Mouse (Mus musculus) common myeloid progenitor, adult 5-6 weeks (primary cell): ENCODE data around the gene Zfp710. TPM values are rescaled to one million over a fixed set of nuclear protein-coding genes. Genes with fewer than 3 reads are reported as not detected.
"Not testable (repeated sequence)": the region's sequence is repeated elsewhere in the genome, so short reads cannot be mapped to it uniquely, and the experiment has no call there.

Source experiments
- ATAC-seq: replicated peaks from 2 replicates; pipeline ENCODE4 v1.8.0; 2016; ENCODE audit warnings: low read depth, mild to moderate bottlenecking, moderate TSS enrichment, inconsistent platforms; ENCODE audit not compliant: poor library complexity, severe bottlenecking
- total RNA-seq: library from RNA; stranded (forward); fragments of 200-1000, 187-1606 nt; gene quantifications from 2 replicates; pipeline ENCODE4 v1.2.3, GENCODE M21; 2017

The Zfp710 gene
- total RNA-seq, 1 experiment from 2014 or later: 17.8 TPM

GRCm38 (mm10) chr7:80103335-80103734 lies 78.7 kb downstream of the Zfp710 start:
- no peak for ATAC-seq

- ATAC-seq: no peak
Measured at GRCm38 (mm10) chr7:80105637-80106390, 81.2 kb downstream of the Zfp710 start.

DNA sequence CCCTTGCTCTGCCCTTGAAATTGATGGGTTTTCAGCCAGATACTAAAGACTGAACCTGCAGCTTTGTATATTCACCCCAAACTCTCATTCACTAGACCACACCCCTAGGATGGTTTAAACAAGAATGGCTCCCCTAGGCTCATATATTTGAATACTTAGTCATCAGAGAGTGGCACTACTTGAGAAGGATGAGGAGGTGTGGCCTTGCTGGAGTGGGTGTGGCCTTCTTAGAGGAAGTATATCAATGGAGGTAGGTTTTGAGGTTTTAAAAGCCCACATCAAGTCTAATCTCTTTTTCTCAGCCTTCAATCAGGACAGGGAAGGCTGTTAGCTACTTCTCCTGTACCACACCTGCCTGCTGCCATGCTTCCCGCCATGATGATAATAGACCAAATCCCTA lies 81.8 kb downstream of the Zfp710 start:
- ATAC-seq: no peak

- ATAC-seq: no peak
Measured at GRCm38 (mm10) chr7:80111066-80112045, 86.7 kb downstream of the Zfp710 start.

DNA sequence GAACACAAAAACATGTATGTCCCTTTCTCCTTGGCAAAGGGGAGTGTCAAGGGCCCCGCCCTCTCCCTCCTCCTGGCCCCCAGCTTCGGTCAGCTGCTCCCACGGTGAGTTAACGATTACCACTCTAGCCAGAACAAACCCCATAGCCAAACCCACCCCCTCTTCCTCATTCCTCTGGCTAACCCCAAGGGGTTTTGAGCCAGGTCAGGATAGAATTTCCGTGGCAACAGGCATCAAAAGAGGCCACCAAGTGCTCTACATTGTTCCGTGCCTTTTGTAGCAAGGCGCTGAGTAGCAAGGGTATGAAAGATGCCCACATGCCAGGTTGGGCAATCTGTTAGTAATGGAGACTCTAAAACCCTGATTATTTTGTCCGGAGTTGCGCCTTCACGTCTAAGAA lies 89.4 kb downstream of the Zfp710 start:
- peak; percentile 6; the same call in 1 of the 2 replicates for ATAC-seq

DNA sequence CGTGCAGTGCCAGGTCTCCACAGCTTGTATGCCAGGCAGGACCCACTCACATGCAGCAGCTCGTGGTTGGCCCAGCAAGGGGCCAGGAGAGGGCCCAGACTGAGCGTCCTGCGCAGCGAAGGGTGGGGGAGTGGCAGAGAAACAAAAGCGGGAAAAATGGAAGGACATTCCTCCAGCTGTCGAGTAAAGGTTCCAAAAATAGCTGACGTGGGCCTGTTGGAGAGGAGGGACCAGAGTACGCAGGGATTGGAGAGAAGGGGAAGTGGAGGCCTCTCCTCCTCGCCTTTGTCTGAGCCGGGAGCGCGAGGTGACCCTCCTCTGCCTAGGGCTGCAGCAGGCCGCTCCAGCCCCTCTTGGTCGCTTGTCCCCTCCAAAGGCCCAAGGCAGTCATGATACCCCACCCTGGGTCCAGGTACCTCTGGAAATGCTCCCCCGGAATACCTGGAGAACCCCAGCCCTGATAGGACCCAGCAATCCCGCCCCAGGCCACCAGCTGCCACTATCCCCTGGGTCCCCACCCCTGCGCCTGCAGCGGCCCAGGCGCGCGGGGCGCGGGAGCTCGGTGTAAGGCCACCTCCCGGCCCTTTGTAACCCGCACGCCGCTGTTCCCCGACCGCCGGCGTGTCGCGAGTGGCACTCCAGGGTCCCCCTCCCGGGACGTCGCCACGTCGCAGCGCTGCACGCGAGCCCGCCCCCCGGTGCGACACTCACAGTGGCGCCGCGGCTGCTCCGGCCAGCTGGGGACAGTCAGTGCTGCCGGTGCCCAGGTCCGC lies 90.0 kb downstream of the Zfp710 start:
- peak; percentile 59 for ATAC-seq

GRCm38 (mm10) chr7:80115224-80115590 lies 90.6 kb downstream of the Zfp710 start, which contains the start of gene Idh2:
TSS of gene Idh2 (minus strand) at chr7:80115392.
- ATAC-seq: peak; percentile 91

GRCm38 (mm10) chr7:80116158-80116557 lies 91.5 kb downstream of the Zfp710 start:
- ATAC-seq: no peak

DNA sequence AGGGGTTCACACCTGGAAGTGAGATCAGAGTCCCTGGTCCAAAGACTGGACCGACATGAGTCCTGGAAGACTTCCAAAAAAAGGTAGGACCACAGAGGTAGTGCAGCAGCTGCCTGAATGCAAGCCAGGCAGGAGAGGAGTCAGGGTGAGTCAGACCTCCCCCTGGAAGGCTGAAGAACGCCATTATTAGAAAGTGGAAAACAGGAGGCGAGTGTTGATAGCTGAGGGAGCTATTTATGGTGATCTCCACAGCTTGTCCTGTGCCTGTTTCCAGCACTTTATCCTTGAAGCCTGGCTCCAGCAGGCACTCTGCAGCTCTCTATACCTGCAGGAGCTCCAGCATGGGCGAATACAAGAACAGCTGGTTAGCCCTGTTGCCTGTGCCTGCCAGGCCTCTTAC lies 94.6 kb downstream of the Zfp710 start:
- no peak for ATAC-seq

GRCm38 (mm10) chr7:80121083-80121482 lies 96.5 kb downstream of the Zfp710 start:
- no peak for ATAC-seq

- ATAC-seq: peak; percentile 85
Measured at GRCm38 (mm10) chr7:80123115-80123514, 98.5 kb downstream of the Zfp710 start.

GRCm38 (mm10) chr7:80123672-80124071 lies 99.1 kb downstream of the Zfp710 start:
- ATAC-seq: 0 out of 2 replicates have a peak, but pooled peaks have one; percentile 3

DNA sequence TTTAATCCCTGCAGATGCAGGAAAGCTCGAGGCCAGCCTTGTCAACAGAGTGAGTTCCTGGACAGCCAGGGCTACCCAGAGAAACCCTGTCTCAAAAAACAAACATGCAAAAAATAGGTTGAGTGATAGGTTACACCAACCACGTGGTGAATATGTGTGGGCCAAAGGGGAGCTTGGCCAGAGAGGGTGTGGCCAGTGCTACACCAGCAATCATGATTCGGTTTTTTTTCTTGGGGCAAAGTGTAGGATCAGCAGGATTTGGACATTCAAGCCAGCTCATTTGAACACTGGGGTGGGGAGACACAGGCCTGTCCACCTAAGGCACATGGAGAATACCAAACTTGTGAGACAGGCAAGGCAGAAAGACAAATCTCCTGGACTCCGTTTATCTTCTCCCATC lies 104.7 kb downstream of the Zfp710 start:
- ATAC-seq: no peak

DNA sequence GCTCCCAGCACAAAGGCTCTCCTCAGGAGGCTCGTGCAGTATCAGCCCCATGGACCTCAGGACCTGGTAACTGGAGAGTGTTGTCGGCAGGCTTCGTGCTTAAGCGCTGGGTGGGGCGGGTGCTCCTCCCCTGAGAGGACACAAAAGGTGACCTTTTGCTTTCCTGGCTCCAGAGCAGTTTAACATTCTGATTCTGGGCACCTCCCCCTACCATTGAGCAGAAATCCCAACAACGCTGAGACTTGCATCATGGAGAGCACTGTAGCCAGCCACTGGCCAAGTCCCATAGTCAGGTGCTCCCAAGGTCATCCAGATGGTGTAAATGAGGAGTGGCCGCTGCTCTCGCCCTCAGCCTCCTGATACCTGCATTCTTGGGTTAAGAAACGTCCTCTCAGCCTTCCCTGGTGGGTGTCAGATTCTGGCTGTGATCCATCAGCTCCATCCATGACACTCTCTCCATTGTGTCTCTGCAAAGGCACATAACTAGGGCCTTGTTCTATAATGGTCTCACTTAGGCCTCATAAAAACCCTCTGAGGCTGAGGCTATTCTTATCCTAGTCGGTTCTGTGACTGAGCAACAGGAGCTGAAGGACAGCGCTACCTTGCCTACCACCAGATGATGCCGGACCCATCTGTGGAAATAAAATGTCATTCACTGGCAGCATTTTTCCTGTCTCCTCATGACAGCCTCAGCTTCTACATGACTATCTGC lies 105.9 kb downstream of the Zfp710 start:
- no peak for ATAC-seq

GRCm38 (mm10) chr7:80131315-80131714 lies 106.7 kb downstream of the Zfp710 start:
- not testable (repeated sequence) for ATAC-seq

DNA sequence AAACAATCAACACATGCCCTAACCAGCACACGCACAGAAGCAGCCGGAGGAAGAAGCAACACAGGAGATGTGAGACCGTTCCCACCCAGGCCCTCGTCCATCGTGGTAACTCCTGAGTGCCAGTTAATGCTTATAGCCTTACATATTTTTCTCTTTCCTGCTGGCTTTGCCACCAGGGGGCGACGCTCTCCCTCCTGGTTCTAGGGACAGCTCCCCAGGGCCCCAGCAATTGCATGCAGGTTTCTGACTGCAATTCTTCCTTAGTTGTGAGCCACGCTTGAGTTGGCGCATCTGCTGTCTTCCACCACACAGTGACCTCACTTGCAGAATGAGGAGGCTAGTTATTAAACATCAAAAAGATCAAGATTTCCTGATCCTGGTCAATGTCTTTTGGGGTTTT lies 107.9 kb downstream of the Zfp710 start:
- ATAC-seq: peak; percentile 81

- no peak for ATAC-seq
Measured at GRCm38 (mm10) chr7:80134454-80135172, 110.0 kb downstream of the Zfp710 start.

- ATAC-seq: no peak
Measured at GRCm38 (mm10) chr7:80135173-80135532, 110.5 kb downstream of the Zfp710 start.

DNA sequence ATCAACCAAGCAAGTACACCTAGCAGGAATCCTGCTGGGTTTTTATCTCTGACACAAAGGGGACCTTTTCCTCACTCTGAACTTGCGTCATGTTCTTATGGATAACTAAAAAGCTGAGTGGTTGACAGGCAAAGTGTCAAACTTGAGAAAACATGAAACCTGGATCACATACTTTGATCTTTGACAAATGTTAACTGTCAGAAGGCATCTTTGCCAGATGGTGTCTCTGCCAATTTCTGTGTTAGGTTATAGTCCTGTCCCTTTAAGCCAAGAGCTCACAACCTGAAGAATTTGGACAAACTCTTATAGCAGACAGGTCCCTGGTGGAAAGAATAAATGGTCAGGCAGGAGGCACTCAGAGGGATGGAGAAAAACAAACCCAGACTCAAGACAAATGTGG lies 113.8 kb downstream of the Zfp710 start:
- ATAC-seq: no peak
